Mouse (Mus musculus) ES-E14 (cell line): ENCODE data around the gene Cipc.

ENCODE experiments used
- CHD2 ChIP-seq: IDR thresholded peaks from 2 replicates; pipeline ENCODE4 v1.6.1; 2014; ENCODE audit warnings: mild to moderate bottlenecking, low read depth, low read length, inconsistent platforms
- MAFK ChIP-seq: IDR thresholded peaks from 2 replicates; pipeline ENCODE4 v1.6.1; 2014; ENCODE audit warnings: mild to moderate bottlenecking, low read depth, low read length, inconsistent platforms; ENCODE audit not compliant: insufficient read depth
- ZC3H11A ChIP-seq: IDR thresholded peaks from 2 replicates; pipeline ENCODE4 v1.6.1; 2012; ENCODE audit warnings: low read depth, mild to moderate bottlenecking, inconsistent platforms, low read length, borderline replicate concordance
- ZNF384 ChIP-seq: IDR thresholded peaks from 2 replicates; pipeline ENCODE4 v1.6.1; 2012; ENCODE audit warnings: low read depth, low read length, inconsistent platforms

- TF ChIP-seq MAFK, result no peak
- no peak for TF ChIP-seq ZC3H11A
- TF ChIP-seq ZNF384, result no peak
- TF ChIP-seq CHD2, result no peak
These were observed 5.5 kb downstream of the Cipc start for GRCm38 (mm10) chr12:86952331-86952850.
